Mouse (Mus musculus) Patski (cell line): ENCODE results near the gene Ankmy1. TPM values are rescaled to one million over a fixed set of nuclear protein-coding genes. Genes with fewer than 3 reads are reported as not detected.

ENCODE experiments used
- ATAC-seq: fragments of 100-300 bp; one replicate; pipeline ENCODE4 v1.8.0; 2021
- CTCF ChIA-PET: fragments of 350-600 bp; sonication (Branson Sonifier 250); formaldehyde crosslinking; loops from one replicate; lab custom pipeline; 2022; ENCODE audit warnings: inconsistent platforms; lab: Charles Lee
- POLR2A ChIA-PET: fragments of 350-600 bp; sonication (Branson Sonifier 250); formaldehyde crosslinking; loops from one replicate; lab custom pipeline; 2022; ENCODE audit warnings: antibody characterized with exemption, inconsistent platforms; lab: Charles Lee
- DNase-seq: peaks from one replicate; pipeline ENCODE4 v3.0.0-alpha.2; 2011; ENCODE audit warnings: low read depth, low spot score
- H3K27me3 ChIP-seq: fragments of 371-371 bp; one replicate; pipeline ENCODE4 v1.5.1; 2021
- CTCF ChIP-seq: fragments of 100-300 bp; IDR thresholded peaks from one replicate; pipeline ENCODE4 v1.5.1; 2021
- in situ Hi-C: fragments of 300-500 bp; cut with MboI; formaldehyde crosslinking; loops from 3 replicates; pipeline ENCODE4 v1.11.1; 2018; ENCODE audit warnings: low pct_unique_long_range_greater_than_20kb, mixed read lengths
- polyA plus RNA-seq: library from polyadenylated mRNA; unstranded; gene quantifications from one replicate; pipeline ENCODE4 v1.2.3, GENCODE M21; 2021

The Ankmy1 gene
- polyA plus RNA-seq, 1 experiment from 2014 or later = 0.45 TPM

GRCm38 (mm10) chr1:92903627-92904026, 921 bp upstream of the Ankmy1 start:
- DNase-seq (peak; percentile 67), ATAC-seq (no peak)
- ChIA-PET CTCF (interaction anchor here (0.8 to 1.9 kb wide), 4 partner anchors 9 to 292 kb away, joined by 3 to 4 read pairs (median 3); no protein-coding TSS in a partner anchor), POLR2A (no interaction called here)
- in situ Hi-C loops = no loop called here
- TF ChIP-seq CTCF = no peak
- H3K27me3 ChIP-seq = no peaks in the 10 kb centered on the region

GRCm38 (mm10) chr1:92895089-92895488, 7.6 kb downstream of the Ankmy1 start:
- CTCF ChIA-PET = interaction anchor here (0.6 to 1.6 kb wide), 16 partner anchors 9 to 245 kb away, joined by 3 to 10 read pairs (median 3); no protein-coding TSS in a partner anchor
- peaks cover 10% of the 10 kb centered on the region for H3K27me3 ChIP-seq
- no peak for DNase-seq
- in situ Hi-C loops = loop anchor here (5.0 to 25.0 kb wide), 3 partner anchors 53 to 383 kb away; partner anchors contain the start of gene Olfr1414
- POLR2A ChIA-PET = interaction anchor here (0.9 kb wide), 1 partner anchor 54 kb away, joined by 3 read pairs; no protein-coding TSS in a partner anchor
- TF ChIP-seq CTCF = peak; percentile 97
- ATAC-seq = peak; percentile 69

- DNase-seq (no peak), ATAC-seq (no peak)
- TF ChIP-seq CTCF = no peak
- POLR2A ChIA-PET = no interaction called here
- in situ Hi-C loops = loop anchor here (25.0 kb wide), 1 partner anchor 382 kb away; the partner anchor contains the start of gene Olfr1414
- H3K27me3 ChIP-seq = peaks cover 10% of the 10 kb centered on the region
- CTCF ChIA-PET = interaction anchor here (1.1 to 1.3 kb wide), 3 partner anchors 13 to 82 kb away, joined by 3 to 4 read pairs (median 3); no protein-coding TSS in a partner anchor
Measured at GRCm38 (mm10) chr1:92893896-92894295, 8.8 kb downstream of the Ankmy1 start.

- POLR2A ChIA-PET = no interaction called here
Measured at GRCm38 (mm10) chr1:92892791-92893190, 9.9 kb downstream of the Ankmy1 start.

GRCm38 (mm10) chr1:92888901-92889655, 13.6 kb downstream of the Ankmy1 start:
- ChIA-PET CTCF (interaction anchor here (0.9 to 1.7 kb wide), 2 partner anchors 18 to 241 kb away, joined by 3 to 4 read pairs; partner anchors contain the start of gene Otos), POLR2A (no interaction called here)
- ATAC-seq (no peak), DNase-seq (no peak)
- in situ Hi-C loops = loop anchor here (25.0 kb wide), 1 partner anchor 377 kb away; the partner anchor contains the start of gene Olfr1414
- peaks cover 23% of the 10 kb centered on the region for H3K27me3 ChIP-seq
- no peak for TF ChIP-seq CTCF

More at GRCm38 (mm10) chr1:92892791-92893190, 9.9 kb downstream of the Ankmy1 start:
- CTCF ChIA-PET = interaction anchor here (0.9 to 1.3 kb wide), 2 partner anchors 10 to 51 kb away, joined by 3 to 4 read pairs; no protein-coding TSS in a partner anchor
- peaks cover 13% of the 10 kb centered on the region for H3K27me3 ChIP-seq
- no peak for TF ChIP-seq CTCF
- in situ Hi-C loops = loop anchor here (25.0 kb wide), 1 partner anchor 380 kb away; the partner anchor contains the start of gene Olfr1414
- DNase-seq = no peak
- ATAC-seq = no peak

GRCm38 (mm10) chr1:92881982-92882381, 20.7 kb downstream of the Ankmy1 start:
- in situ Hi-C loops = loop anchor here (25.0 kb wide), 1 partner anchor 370 kb away; the partner anchor contains the start of gene Olfr1414
- CTCF ChIA-PET = interaction anchor here (1.0 kb wide), 1 partner anchor 13 kb away, joined by 4 read pairs; no protein-coding TSS in a partner anchor
- H3K27me3 ChIP-seq = peaks cover 10% of the 10 kb centered on the region
- POLR2A ChIA-PET = no interaction called here
- no peak for TF ChIP-seq CTCF
- DNase-seq = no peak
- no peak for ATAC-seq

- in situ Hi-C loops = loop anchor here (25.0 kb wide), 1 partner anchor 368 kb away; the partner anchor contains the start of gene Olfr1414
- no peak for TF ChIP-seq CTCF
- CTCF ChIA-PET = interaction anchor here (1.2 kb wide), 1 partner anchor 15 kb away, joined by 3 read pairs; no protein-coding TSS in a partner anchor
Measured at GRCm38 (mm10) chr1:92880101-92880500, 22.6 kb downstream of the Ankmy1 start.

GRCm38 (mm10) chr1:92879266-92879665, 23.4 kb downstream of the Ankmy1 start:
- ATAC-seq = no peak
- DNase-seq = no peak
- no peak for TF ChIP-seq CTCF
- in situ Hi-C loops = loop anchor here (25.0 kb wide), 1 partner anchor 367 kb away; the partner anchor contains the start of gene Olfr1414
- H3K27me3 ChIP-seq = peaks cover 3% of the 10 kb centered on the region
- ChIA-PET CTCF (no interaction called here), POLR2A (no interaction called here)

More at GRCm38 (mm10) chr1:92880101-92880500, 22.6 kb downstream of the Ankmy1 start:
- DNase-seq (no peak), ATAC-seq (no peak)
- H3K27me3 ChIP-seq = peaks cover 3% of the 10 kb centered on the region
- POLR2A ChIA-PET = no interaction called here

GRCm38 (mm10) chr1:92878066-92878741, 24.5 kb downstream of the Ankmy1 start:
- CTCF ChIA-PET = no interaction called here

More at GRCm38 (mm10) chr1:92878066-92878741, 24.5 kb downstream of the Ankmy1 start:
- POLR2A ChIA-PET = no interaction called here
- in situ Hi-C loops = loop anchor here (25.0 kb wide), 1 partner anchor 366 kb away; the partner anchor contains the start of gene Olfr1414
- peaks cover 3% of the 10 kb centered on the region for H3K27me3 ChIP-seq
- TF ChIP-seq CTCF = no peak
- no peak for ATAC-seq
- no peak for DNase-seq
